Mouse (Mus musculus) left cerebral cortex, postnatal 14 days (tissue): ENCODE measurements around the gene Cacna1c. TPM values are rescaled to one million over a fixed set of nuclear protein-coding genes. Genes with fewer than 3 reads are reported as not detected.
A peak's percentile ranks its signal among the peaks of the same experiment; 100 is the strongest.
"Not testable (repeated sequence)": the region's sequence is repeated elsewhere in the genome, so short reads cannot be mapped to it uniquely, and the experiment has no call there.

ENCODE experiments used
- DNase-seq, 2 experiments: peaks; one replicate each; pipeline ENCODE4 v3.0.0; 2021 to 2022; ENCODE audit warnings: low spot score in 2 of 2, mixed read lengths in 1 of 2
- intact Hi-C: fragments of 180-260 bp; cut with DNase I; formaldehyde crosslinking; loops from one replicate; pipeline ENCODE4 v1.15.1; 2025
- total RNA-seq, 2 experiments: library from RNA; stranded (reverse); gene quantifications; 2 replicates each; pipeline ENCODE4 v1.2.3; 2021

Cacna1c gene
- total RNA-seq, 2 experiments from 2014 or later = 66.9 to 73.5 TPM

DNA sequence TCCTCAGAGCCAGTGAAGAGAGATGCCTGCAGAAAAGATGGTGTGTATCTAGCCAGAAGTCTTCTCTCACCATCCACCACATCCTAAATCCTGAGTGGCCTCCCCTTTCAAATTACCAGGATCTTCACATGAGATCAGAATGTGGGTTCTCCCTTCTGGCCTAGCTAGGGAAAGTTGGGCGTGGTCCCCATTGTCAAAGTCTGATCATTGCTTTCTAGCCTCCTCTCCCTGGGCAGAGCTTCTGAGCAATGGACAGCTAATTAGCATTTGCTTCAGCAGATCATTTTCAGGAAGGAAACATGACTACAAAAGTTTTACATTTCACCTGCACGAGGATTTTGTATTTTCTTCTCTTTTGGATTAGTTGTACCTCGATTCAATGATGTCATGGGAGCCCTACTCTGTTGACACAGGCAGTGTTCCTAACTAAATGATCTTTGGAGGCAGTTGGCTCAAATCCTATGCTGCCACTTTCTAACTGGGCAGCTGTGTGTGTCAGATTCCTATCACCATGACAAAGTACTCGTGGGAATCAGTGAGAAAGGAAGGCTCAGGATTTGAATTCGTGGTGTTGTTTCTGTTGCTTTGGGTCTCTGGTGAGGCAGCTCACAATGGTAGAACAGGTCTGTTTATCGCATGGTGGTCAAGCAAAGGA, 554.4 kb downstream of the Cacna1c start:
- DNase-seq = no peak
- intact Hi-C loops = loop anchor here (10.0 kb wide), 3 partner anchors 193 to 543 kb away; no protein-coding TSS in a partner anchor

DNA sequence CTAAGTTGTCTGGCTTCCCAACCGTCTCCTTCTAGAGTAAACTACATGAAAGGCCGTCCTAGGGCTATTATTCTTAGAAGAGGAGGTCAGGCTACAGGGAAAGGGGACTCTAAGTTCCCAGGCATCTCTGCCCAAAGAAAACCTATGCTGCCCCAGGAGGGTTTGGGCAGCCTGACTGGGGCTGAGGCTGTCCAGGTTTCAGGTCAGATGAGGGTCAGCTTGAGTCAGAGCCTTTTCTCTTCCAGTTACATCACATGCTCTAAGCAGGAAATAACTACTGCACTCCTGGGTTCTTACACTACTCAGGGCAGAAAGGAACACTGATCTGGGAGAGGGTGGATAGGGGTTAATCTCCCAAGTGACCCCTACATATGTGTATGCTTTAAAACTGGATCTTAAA, 556.4 kb downstream of the Cacna1c start:
- intact Hi-C loops = loop anchor here (10.0 kb wide), 3 partner anchors 195 to 545 kb away; no protein-coding TSS in a partner anchor
- DNase-seq = no peak

DNA sequence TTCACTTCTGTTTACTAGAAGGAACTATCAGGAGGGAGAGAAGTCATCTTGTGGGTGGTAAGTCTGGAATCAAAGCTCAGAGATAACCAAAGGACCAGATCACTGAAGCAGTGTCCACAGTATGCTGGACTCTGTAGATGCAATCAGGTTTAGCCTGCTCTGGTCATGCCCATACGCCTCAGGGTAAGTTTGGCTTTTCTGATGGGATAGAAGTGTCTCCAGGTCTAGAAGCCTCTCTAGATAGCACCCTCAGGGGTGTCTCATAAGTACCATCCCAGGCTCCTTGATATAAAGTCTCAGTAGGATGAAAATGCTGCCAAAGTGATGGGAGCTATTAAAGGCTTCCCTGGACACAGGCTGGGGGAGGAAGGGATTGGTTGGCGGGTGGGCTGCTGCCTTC, 557.3 kb downstream of the Cacna1c start:
- no peak for DNase-seq
- intact Hi-C loops = no loop called here

DNA sequence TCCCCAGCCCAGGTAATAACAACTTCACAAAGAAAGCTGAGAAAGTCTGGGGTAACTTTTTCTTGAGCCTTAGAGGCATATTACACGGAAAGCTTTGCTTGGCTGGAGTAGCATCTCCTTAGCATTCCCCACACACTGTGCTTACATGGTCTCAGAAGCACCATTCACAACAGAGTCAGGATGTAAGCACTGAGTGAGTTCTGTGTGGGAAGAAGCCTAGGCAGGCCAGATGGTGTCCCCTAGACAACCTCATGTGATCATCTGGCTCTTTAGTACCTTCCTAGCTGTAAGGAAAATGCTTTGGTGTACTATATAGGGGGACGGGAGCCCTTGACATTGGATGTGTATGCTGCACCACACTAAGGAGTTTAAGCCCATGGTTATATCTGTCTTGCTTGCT, 563.7 kb downstream of the Cacna1c start:
- intact Hi-C loops = no loop called here
- DNase-seq = peak; percentile 27 to 63

DNA sequence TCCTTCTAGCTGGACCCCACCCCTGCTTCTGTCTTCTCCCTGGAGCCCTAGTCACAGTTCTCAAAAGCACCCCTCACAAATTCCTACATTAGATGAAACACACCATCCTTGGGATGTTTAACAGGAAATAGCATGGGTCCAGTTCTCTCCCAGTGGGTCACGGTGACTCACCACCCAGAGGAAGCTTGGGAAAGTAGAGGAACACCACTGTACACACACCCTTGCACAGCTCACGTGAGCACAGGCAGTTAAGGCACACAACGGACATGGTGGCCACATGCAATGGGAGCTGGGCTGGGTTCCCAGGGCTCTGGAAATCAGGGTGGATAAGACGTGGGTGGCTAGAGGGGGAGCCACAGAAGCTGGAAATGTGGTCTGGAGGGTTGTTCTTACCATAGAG, 566.2 kb downstream of the Cacna1c start:
- intact Hi-C loops = no loop called here
- DNase-seq = no peak

DNA sequence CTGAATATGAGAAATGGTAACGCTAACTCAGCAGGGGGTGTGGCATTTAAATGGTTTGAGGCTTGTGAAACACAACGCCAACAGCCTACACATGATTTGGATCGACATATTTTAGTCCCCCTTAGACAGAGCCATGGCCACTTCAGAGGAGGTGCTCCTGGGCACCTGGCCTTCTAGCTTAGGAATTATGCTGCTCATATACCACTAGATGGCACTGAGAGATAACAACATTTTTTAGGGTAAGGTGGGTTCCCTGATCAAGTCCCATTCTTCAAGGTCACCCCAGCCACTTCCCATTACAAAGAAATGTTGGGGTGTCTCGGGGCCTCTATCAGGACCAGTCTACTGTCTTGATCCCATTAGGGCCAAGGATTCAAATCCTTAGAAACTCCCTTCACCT, 570.0 kb downstream of the Cacna1c start:
- intact Hi-C loops = loop anchor here (10.0 kb wide), 1 partner anchor 719 kb away; no protein-coding TSS in a partner anchor
- DNase-seq = peak in 1 of 2 experiments; percentile 25

DNA sequence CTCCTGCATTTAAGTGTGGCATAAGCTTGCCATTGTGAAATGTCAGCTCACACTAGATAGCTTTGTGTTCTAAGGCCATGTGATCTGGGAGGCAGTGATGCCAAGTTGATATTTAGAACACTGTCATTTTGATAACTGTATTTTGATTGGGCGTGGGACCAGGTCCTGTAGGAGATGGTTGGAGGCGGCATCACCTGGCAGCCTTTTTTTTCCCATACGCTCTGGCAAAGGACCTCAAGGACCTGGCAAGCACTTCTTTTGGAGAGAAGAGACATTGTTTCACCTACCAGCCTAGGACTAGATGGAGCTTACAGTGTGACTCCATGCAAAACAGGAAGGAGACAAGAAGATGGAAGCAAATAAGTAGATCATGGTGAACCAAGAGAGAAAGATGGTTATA, 572.6 kb downstream of the Cacna1c start:
- DNase-seq = no peak
- intact Hi-C loops = loop anchor here (10.0 kb wide), 1 partner anchor 721 kb away; no protein-coding TSS in a partner anchor

DNA sequence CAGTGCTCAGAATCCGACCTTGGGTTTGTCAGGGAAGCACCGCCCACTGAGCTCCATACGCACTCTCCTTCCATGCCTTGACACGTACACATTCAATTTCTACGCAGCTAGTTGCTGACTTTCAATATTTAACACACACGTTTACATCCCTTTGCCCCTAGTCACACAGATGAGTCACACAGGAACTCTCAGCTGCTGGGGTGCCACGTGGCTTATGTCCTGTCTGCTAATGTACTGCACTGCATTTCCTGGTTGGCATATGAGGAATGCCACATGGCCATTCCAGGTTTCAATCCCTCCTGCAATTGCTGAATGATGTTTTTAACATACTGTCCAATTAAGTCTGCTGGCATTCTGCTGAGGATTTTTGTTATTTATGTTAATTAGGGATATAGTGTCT, 574.4 kb downstream of the Cacna1c start:
- intact Hi-C loops = loop anchor here (10.0 kb wide), 1 partner anchor 723 kb away; no protein-coding TSS in a partner anchor
- no peak for DNase-seq

DNA sequence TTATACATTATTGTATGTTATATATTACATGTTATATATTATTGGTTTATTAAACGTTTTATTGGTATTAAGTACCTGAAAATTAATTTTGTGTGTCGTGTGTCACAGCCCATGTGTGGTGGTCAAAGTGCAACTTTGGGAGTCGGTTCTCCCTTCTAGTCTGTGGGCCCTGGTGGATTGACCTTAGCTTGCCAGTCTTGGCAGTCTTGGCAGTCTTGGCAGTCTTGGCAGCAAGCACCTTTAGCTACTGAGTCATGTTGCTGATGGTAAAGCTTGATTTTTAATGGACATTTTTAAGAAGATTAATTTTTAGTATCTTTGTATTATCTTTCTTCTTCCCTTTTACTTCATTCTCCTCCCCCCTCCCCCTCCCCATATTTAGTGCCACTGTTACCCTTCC, 574.8 kb downstream of the Cacna1c start:
- intact Hi-C loops = loop anchor here (10.0 kb wide), 1 partner anchor 723 kb away; no protein-coding TSS in a partner anchor
- no peak for DNase-seq

DNA sequence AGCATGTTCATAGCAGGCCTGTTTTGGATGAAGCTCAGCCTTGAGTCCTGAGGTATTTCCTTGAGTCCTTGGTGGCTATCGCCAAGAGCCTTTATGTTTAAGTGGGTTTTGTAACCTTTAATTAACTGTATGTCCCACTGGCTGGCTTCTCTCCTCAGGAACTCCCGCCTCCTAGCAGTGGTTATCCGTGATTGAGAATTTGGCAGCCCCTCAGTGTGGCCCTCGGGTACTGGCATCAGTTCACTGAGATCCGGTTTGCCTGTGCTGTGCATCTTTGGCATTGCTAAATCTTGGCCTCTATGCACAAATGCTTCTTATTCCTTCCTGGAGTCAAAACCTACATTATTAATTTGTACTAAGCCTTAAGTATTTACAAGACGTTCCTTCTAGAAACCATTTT, 587.3 kb downstream of the Cacna1c start:
- intact Hi-C loops = no loop called here

DNA sequence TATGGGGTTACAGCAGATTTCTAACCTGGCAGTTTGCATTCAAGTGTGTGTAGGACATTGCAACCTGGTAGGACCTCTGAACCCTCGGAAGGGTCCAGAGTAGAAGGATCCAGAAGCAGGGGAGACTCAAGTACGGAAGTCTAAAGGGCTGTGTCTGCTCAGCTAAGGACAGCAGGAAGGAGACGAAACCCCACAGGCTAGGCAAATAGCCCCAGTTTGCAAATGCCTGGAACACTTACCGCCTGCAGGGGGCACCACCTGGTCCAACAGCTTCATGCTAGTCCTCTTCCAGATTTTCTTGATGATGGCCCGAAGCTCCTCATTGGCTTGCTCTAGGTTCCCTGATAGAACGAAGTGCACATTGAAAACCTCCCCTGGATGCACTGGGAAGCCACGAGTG, 590.2 kb downstream of the Cacna1c start:
- intact Hi-C loops = no loop called here
- DNase-seq = no peak

More for the DNA sequence above, 587.3 kb downstream of the Cacna1c start:
- no peak for DNase-seq

DNA sequence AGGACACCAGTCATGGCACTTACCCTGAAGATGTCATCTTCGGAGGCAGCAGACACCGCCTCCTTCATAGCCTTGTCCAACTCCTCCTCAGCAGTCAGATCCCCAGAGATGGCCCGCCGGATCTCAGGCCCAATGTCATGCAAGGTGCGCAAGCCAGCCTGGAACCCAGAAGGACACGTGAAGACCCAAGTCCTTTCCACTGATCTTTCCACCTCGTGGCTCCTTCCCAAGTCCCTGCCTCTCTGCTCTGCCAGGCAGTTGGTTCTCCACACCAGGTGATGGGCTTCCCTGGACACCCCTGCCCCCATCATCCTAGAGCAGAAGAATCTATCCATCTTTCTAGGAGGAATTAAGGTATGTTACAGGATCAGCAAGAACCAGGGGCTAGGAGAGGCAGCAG, 592.4 kb downstream of the Cacna1c start:
- no peak for DNase-seq
- intact Hi-C loops = no loop called here

DNA sequence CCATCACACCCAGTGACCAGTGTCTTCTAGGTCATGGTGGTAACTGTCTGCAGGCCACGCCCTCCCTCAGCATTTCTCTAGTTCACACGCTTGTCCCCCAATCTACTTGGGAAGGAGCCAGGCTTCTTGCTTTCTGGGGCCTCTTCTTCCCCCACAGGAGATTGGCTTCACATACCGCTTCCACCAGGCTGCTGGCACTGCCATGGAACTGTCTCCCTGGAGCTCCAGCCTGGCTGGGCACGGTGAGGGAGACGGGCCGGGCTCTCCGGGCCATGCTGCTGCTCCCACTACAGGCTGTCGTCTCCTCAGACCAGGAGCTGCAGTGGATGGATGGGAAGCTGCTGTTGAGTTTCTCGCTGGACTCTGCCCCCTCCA, 600.5 kb downstream of the Cacna1c start:
- no peak for DNase-seq
- intact Hi-C loops = no loop called here

DNA sequence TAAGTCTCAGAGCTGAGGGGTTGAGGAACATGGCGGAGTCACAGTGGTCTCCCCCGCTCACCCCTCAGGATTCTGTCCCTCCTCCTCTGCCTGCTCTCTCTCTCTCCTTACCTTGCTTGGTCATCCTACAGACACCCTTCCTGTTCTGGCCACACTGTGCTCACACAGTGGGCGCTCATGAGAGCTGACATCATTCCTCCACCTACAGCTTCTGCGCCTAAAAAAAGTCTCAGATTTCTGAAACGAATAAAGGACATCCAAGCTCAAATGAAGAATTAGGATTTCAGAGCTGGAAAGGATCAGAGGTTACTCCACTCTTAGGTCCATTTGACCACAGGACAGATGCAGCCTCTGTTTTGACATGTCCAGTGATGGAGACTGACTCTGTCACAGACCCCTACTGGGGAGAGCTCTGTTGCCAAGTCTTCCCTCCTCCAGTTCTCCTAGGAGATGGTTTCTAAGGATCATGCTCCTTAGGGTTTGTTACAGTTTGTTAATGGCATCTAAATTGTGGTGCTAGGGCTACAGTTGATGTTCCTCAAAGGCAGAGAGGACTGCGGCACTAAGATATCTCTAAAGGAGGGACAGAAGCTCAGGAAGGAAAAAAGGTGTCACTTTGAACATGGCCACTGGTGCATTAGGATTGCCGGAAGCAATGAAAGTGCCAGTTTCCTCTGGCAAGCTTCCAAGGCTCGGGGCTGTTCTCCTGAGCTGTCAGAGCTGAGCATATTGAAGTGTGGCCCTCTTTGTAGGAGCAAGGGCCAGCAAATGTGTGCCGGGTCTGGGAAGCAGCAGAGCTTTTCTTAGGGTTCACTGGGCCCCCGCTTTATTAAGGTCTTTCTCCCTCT, 601.2 kb downstream of the Cacna1c start:
- peak in 1 of 2 experiments; percentile 42 for DNase-seq
- intact Hi-C loops = no loop called here

DNA sequence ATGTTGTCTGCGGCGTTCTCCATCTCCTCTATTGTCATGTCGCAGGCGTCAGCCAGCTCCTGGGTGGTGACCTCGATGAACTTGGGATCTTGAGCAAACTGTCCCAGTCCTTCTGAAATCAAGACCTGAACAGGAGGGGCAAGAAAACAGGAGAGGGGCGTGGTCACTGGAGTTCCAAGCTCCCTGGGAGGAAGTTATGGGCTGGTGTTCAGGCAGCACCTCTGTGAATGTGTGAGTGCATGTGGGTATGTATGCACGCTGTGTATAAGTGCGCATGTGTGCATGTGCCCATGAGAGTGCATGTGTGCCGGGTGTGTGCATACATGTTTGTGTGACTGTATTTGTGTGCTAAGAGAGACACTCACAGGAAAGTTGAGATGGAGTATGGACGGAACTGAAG, 602.1 kb downstream of the Cacna1c start:
- DNase-seq = no peak
- intact Hi-C loops = no loop called here

DNA sequence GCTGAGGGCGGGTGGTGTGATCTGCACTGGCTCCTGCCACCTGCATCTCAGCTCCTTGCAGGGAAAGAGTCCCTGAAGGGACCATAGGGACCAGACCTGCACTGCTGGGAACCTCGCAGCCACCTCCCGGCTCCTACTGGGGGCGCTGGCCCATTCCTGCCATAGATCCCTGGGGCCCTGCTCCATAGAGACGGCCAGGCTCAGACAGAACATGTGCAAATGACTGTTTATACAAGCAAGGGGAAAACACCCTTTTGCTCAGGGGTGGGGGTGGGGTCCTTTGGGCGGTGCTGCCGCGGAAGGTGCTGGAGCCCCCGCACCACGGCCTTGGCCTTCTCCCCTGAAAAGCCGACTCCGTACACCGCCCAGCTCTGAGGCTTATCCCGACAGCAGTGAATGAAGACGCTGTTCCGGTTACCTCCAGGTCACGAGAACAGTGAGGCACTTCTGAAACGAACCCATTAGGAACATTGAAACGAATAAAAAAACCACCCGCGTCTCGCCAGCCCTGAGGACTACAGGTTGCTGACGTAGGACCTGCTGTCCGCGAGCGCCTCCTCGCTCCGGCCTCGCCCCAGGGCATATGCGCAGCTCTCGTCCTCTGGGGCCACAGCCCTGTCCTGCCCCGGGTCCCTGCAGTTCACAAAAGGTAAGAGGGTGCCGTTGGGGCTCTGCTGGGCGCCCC, 602.7 kb downstream of the Cacna1c start:
- intact Hi-C loops = no loop called here
- peak in 1 of 2 experiments; percentile 10 for DNase-seq

DNA sequence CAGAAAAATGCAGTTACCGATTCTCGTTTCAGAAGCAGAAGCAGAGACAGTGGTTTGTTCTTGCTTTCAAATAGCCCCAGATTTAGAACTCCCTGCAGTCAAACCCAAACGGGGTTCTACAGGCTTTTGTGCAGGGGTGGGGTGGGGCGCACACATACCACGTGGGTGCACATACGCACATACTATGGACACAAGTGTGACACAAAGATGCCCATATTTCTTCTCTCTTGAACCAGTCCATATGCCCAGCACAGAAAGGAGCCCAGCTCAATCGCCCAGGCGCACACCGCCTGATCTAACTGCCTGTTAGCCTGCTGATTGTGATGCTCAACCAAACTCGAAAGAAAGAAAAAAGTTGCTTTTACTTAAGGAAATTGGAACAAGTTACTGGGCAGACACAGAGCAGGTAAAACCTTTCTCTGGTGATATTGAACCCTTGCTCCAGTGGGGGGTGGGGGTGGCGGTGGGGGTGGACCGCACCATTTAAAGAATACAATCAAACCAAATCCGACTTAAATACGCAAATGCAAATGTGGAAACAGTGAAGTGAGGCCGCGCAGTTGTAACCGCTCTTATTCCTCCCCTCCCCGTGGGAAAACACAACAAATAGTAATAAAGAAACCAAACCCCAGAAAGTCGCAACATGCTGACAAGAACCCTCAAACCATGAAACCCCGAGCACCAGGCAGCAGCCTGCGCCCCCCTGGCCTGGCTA, 603.4 kb downstream of the Cacna1c start:
- no peak for DNase-seq

DNA sequence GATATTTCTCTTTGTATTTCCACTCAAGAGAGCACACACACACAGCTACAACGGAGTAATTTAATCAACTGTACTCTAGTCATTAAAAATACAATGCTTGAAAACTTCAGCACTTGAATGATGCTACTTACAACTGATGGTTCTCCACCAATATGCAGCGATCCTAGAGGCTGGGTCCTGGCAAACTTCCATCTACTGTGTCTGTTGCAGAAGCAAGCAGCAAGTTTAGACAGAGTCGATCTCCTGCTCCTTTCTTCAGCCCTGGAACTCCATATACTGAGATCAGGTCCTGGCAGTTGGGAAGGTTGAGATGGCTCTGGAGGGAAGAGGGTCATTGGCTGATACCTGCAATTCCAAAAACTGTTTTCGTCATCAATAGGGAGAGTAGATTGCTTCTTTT, 617.5 kb downstream of the Cacna1c start:
- intact Hi-C loops, DNase-seq: not testable (repeated sequence)

More for the DNA sequence above, 603.4 kb downstream of the Cacna1c start:
- intact Hi-C loops = no loop called here

DNA sequence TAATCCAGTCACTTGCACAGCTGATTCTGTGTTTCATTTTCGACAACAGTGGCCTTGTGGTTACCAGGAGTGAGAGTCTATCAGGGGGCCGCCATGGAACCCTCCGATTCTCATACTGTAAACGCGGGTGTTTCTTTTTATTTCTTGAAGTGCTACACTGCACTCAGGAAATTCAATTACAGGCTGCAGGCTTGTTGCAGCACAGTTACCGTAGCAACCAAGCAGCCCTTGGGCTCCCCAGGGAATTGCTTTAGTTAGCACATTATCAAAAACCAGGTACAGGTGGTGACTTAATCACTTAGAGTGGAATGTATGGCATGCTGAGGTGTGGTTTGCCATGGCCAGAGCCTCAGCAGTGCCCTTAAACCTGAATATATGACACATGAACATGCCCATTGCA, 621.9 kb downstream of the Cacna1c start:
- no peak for DNase-seq
- intact Hi-C loops = no loop called here
